Mouse (Mus musculus) urinary bladder, postnatal 25 days (tissue): ENCODE measurements around the gene Snd1.

Source experiments
- DNase-seq: peaks from one replicate; pipeline ENCODE4 v3.0.0; 2022; ENCODE audit warnings: low spot score

Gene Snd1

DNA sequence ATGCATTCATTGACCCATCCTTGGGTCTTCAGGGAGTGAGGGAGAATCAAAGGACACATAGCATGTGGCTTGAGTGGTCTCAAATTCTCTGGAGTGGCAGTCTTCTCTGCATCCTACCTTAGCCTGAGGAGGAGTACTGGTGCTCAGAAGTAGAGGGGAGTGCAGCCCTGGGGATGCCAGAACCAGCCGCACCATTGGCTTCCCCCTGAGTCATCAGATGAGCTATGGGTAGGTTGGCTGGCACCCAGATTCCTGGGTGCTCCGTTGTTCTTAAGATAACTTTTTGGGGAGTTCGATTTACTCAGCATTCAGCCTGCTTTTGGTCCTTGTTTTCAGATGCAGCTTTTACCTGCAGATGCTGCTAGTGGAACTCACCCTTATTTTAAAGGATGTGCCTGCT, 366.6 kb downstream of the Snd1 start:
- no peak for DNase-seq

DNA sequence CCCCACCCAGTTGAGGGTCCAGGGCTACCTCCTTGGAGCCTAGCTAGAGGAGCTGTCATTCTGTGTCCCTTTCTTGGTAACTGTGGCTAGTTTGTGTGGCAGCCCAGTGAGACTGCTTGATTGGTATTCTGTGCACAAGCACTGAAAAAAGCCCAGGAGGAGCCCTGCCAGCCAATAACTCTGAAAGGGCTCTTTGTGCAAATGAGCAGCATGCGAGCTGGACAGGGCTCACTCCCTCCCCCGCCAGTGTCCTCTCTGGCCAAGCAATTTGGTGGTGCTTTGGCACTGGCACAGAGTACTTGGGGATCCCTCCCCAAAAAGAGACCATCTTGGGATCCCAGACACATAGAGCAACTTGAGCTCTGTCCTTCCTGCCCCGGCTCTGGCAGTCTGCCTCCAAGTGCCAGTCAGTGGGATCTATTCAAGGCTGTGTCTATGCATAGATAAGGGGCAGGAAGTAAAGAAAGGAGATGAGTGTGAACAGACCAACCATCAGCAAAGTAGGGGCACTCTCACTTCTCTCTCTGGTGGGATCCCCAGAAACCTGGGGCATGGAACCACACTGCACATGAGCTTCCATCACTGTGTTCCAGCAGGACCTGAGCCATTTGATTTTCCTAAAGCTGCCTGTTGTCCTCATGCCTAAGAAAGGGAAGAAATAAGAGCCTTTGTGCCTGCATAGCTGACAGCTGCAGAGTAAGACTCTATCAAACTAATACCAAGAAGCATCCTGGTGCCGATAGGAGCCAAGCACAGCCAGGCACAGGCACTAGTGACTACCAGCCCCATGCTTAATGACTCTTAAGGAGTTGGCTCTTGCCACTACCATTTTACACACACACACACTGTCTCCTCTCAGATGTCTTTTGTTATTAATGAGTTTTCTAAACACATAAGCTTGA, 367.7 kb downstream of the Snd1 start:
- DNase-seq = no peak

DNA sequence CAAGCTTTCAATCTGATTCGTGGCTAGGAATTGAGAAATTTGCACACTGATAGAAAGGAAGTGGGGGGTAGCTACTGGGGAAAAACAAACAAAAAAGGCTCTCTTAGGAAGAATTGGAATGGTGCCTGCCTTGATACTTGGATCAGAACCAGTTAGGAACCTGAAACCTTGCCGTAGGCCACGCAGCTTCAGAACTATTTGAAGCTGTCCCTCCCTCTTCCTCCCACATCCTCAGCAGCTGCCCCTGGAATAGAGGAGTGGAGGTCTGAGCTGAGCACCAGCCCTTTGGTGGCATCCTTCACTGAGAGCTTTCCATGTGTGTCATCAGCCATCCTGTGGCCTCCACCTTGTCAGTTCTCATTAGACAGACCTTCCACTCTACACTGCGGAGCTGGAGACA, 370.7 kb downstream of the Snd1 start:
- DNase-seq = no peak

DNA sequence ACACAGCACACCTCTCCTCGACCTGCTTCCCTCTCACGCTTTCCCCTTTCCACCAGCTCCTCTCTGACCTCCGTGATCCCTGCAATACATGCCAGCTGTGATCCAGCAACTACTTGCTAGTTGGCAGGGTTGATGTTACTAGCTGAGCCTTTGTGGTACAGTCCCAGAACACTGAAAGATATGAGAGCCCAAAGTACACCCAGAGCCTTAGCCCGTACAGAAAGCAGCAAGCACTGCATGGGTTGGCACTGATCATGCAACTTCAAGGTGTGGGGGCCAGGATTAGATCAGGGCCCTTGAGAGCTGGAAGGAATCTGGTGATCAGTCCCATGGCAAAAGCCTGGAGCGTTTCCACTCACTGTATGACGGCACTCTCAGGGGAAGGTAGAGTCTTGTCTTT, 372.7 kb downstream of the Snd1 start:
- no peak for DNase-seq

DNA sequence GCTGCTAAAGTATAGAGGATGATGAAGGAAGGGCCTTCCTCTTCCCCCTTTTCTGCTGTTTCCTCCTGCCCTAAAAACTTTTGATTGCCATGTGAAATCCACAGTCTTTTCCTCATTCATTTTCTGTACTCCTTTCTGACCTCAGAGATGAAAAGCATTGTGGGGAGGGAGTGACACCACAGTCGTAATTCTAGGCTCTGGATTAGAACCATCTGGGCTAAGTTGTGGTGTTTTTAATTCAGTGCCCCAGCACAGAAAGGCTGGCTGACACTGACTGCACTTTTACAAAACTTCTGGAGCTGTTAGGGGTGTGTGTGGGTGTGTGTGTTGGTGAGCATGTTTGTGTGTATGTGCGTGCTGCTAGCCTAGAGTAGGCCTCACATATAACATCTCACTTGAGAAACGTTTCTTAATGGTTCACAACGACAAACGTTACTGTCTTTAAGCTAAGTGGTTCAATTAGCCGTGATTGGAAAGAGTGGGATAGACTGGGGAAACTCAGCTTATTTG, 373.4 kb downstream of the Snd1 start:
- no peak for DNase-seq

DNA sequence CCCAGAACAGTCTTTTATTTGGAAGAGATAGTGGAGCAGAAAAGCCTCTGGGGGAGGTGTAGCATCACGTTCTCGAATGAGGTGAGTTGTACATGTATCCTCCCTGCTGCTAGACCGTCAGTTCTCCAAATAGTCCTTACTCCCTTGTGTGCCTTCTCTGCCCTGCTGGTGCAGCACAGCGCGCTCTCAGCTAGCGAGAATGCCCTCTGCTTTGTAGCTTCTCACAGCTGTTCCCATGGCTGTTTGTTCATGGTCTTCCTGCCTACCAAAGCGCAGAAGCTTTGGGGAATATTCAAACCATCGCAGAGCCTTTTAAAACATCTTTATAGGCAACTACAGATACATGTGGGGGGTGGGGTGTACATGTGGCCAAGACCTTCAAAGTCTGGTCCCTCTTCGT, 374.0 kb downstream of the Snd1 start:
- no peak for DNase-seq

DNA sequence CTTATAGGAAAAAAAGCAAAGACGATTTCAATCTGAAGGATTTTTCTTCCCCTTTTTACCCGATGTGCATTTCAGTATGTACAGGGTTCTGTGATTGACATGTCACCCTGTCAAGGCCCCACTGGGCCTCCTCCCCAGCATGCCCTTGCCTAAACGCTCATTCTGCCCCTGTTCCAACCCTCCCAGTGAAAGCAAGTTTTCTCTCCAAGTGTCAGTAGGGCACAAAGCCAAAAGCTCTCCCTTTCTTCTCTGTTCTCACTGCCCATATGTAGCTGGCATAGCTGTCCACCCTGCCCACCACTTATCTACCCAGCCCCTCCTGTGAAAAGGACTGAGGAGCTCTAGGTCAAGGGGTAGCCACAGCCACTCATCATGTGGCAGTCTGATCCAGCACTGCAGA, 374.4 kb downstream of the Snd1 start:
- DNase-seq = no peak

DNA sequence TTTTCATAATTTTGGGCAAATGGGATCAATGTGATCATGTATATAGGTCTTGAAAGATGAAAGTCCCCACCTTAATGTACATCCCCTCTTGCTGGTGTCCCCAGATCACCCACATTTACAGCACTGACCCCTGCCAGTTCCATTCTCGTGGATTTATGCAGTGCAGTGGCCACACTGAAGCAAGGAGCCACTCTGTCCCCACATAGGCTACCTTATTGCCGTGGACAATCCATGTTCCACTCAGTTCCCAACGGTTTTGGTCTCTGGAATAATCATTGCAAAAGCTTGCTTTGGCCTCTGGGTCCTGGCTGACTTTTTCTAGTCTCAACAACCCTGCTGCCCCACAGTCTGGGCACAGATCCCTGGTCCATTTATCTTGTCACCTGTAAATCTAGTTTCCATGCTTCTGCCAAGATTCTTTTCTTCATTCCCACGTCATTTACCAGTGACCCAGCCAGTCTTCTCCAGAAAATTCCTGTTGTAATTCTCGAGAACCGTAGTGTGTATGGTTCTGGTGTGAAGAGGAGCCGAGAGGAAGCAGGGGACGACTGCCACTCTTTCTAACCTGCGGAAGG, 375.5 kb downstream of the Snd1 start:
- no peak for DNase-seq

DNA sequence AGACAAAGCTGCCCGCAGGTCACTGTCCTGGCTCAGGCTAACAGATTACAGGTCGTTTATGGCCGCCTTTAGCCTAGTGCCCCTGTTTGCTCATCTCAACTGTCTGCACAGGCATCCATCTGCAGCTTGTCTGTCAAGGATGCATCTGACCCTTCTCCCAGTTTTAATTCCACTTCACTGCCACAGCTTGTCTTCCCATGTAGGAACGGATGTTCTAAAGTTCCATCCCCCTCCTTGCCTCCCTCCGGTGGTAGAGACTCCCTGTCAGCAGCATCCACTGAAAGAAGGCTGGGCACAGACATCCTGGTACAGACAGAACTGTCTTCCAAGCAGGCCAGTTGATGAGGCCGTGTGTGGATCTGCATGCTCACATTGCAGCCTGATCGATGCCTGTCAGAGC, 377.4 kb downstream of the Snd1 start:
- no peak for DNase-seq

DNA sequence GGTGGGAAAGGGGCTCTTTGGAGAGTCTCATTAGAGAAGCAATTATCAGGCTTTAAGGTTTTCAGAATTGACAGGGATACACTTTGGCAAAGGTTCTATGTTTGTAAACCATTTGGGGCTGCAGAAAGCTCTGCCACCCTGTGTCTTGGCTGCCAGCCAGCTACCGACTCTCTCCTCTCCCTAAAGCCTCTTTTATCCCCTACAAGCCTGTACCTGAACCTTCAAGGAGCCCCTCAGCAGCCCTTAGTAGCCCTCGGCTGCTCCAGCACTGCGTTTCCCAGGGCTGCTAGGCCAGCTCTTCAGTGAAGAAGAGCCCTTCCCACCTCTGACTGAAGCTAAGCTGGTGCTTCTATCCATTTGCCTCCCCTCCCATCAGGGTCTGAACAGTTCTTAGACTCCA, 378.2 kb downstream of the Snd1 start:
- DNase-seq = no peak

DNA sequence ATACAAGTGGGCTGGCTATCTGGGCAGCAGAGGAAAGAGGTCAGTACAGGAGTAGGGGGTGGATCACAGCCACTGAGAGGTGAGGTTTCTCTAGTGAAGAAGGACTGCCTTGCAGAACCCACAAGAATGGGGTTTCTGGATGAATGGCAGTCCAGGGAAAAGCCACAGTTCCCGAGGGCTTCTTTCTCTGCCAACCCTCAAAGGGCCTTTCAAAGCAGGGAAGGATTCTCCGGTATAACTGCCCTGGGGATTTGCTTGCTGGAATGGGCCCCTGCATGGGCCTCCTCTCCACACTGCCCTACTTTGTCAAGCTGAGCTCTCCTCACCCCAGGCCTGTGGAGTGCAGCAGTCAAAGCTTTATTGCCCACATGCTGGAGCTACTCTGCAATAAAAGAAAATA, 378.7 kb downstream of the Snd1 start:
- no peak for DNase-seq

DNA sequence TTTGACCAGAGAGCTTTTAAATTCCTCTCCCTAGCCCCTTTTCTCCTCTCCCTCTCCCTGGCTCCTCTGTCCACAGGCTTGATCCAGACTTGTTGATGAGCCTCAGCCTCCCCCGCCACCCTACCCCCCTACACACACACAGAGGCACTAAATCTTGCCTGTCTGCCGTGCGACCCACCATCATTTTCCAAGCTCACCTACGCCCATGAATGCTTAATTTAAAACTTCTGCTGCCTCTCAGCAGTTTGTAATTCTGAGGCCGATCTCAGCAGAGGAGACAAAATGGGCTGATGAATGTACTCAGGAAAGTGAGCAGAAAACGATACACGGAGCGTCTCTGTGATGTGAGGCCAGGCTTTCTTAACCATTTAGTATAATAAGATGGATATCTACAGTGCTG, 379.7 kb downstream of the Snd1 start:
- no peak for DNase-seq

DNA sequence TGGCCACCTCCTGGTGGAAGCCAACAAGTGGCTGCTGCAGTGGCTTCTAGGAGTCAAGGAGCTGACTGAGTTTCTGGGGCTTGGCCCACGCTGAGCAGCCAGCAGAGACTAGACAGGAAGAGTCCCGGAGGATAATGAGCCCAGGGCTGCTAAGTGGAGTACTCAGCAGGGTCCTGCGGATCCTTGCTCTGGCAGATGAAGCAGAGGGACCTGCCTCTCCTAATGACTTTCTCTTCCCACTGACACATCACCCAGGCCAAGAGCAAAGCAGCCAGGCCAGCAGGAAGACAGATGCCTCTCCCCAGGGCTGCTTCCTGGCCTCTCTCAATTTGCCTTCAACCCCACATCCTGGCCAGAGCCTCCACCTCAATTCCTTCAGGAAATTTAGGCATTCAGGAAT, 380.5 kb downstream of the Snd1 start:
- no peak for DNase-seq

DNA sequence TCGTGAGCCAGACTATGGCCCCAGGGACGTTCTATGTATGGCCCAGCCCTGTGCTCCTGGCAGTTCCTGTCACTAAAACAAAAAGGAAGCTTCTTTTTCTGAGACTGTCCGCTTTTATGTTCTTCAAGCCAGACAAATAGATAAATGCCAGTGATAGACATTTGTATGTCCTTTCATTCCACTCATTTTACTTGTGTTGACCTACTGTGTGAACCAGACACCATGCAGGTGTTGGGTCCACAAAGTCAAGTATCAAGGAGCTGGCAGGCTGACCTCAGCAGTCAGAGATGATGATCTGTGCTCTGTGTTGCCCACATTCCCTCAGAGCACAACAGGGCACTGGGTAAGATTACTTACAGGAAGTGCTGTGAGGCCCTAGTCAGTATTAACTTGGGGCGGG, 381.9 kb downstream of the Snd1 start:
- no peak for DNase-seq

DNA sequence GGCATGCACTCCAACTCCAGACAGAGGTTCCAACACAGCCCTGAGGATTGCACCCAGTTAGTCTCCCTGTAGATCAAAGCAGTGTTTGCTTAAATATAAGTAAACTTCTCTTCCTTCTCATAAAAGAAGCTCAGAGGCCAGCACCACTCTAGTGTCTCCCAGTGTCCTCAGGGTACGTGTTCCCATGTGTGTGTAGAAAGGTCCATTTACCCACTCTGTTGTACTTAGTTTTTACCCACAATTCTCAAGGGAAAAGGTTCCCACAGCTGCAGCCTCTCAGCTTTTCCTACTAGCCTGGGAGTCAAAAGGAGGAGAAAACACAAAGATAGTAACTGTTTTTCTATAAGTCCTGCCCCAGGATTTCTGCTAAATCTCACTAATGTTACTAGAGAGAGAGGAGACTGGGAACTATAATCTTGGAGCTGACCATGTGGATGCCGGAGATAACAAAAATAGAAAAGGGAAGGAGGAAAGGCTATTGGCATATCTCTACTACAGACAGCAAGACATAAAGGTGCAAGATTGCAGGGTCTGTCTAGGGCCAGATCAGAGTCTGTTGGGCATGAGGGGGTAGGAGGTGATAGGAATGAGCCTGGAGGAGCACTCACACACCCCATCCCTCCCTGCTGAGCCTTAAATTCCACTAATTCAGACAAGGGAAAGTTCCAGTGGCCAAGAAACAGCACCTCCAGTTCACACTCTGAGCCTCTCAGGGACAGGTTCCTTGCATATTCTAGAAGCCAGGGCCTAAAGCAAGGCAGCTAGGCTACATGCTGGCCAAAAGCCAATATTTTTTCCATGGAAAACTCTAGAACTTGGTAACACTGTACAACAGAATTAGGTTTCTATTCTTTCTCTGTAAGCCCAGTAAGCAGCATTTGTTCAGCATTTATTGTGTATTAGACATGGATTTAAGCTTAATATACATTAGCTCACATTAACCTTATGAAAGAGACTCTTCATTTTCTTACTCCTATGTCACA, 382.6 kb downstream of the Snd1 start:
- no peak for DNase-seq

DNA sequence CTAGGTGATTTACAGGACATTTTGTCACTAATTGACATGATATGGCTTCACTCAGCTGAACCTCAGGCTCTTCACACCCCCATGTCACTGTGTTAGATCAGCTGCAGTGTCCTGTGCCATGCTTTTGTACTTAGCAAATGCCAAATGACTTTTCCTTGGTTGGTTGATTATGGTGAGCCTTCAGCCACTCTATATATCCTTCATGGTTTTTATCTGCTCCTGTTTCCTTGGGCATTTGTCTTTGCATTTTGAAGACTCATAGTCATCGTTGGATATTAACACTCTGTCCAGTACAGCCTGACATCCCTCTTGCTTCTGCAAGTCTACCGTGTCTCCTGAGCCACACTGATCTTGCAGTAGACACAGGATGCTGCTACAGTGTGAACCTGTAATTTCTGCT, 384.2 kb downstream of the Snd1 start:
- DNase-seq = no peak

DNA sequence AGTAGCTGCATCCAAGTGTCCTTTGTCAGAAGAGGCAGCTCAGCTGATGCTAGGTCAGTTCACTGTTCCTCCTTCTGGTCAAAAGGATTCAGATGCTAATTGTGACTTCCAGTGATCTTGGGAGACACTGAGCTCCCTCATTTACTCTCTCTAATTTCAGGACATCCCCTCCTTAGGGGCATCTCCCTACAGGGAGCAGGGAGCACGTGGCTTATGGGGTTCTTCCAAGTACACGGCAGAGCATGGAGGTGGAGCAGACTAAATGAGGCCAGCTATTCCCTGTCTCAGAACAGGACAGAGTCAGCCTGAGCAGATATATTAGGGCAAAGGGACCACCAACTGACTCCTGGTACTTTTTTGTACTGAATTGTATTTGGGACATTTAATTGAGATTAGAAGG, 385.5 kb downstream of the Snd1 start:
- no peak for DNase-seq

DNA sequence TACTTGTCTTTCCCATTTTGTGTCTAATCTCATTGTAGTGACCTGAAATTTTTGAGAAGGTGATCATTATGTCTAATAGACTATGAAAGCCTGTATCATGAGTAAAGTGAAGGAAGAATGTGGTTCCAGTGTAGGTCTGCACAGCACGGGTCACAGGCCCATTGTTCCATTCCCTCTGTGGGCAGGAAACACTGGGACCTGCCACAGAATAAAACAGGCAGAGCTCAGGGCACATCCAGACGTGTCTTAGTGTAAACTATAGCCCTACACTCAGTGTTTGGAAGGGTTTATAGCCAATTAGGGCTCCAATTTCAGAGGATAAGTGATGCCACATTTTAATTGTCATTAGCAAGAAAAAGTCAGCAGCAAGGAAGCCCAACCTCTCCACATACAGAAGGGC, 386.0 kb downstream of the Snd1 start:
- no peak for DNase-seq

DNA sequence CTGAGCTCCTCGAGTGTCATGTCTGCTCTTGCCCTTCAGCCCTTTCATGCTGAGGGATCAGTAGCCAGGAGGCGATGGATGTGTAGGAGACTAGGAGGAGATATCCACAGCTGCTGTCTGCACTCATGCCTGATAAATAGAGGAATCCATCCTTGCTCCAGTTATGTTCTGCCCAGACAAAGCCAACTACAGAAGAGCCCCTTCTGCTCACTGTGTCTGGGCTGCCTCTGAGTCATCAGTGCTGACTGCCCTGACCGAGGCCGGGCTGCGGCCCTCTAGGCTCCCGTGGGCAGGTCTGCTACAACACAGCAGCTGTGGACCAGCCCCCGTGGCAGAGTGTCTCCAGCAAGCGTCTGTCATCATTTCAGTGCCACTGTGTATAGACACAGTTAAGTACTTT, 387.4 kb downstream of the Snd1 start:
- no peak for DNase-seq

DNA sequence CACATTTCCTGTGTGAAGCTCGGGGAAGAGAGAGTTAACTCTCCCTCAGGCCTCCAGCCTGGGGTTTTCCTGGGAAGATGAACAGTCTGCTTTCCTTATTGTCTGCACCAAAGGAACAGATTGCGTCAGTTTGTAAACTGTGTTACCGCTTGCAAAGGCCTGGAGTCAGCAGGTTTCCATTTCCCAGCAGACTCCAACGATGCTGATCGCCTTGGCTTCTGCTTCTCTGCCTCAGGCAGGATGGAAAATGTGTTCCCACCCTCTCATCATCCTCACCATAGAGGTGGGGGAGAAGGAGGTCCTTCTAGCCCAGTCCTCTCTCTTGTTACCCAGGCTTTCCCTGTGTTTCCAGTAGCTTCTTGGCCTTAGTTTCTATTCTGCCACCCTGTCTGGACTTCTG, 389.7 kb downstream of the Snd1 start:
- no peak for DNase-seq

DNA sequence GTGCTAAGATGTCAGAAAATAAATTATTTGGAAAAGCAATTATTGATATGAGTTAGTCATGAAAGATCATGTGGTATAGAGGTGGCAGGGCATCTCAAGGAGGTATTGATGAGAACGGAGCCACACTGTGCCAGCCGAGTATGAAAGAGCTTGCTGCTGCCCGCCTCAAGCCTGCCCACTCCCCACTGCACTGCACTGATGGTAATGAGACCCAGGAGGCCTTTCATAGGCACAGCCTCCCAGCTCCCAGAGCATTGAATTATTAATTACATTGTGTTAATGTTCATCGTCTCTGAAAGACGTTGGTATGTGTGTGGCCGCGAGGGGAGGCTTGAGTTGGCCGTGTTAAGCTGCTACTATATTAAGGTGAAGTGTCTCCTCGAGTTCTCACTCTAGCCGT, 390.2 kb downstream of the Snd1 start:
- no peak for DNase-seq

DNA sequence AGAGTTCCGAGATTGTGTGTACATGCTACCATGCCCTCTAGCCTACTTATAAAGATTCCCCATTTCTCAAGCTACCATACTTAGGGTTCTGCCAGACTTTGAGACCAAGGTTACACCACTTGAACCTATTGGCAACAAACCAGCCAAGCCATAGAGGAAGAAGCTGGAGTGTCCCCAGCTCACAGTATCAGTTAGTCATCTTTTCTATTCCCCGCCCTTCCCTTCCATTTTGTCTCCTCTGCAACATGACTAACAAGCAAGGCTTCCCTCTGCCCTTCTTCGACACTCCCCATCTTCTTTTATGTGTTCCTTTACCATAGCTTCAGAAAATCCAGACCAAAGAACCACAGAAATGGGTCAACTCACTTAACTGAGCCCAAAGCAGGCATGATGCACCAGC, 391.3 kb downstream of the Snd1 start:
- DNase-seq = no peak
